Mouse (Mus musculus) adrenal gland (tissue): ENCODE measurements around the gene Tubb2a.
"Not testable (repeated sequence)": the region's sequence is repeated elsewhere in the genome, so short reads cannot be mapped to it uniquely, and the experiment has no call there.

Source experiments
- intact Hi-C: fragments of 180-260 bp; cut with DNase I; formaldehyde crosslinking; loops from one replicate; pipeline ENCODE4 v1.15.1; 2025

The Tubb2a gene

GRCm38 (mm10) chr13:34095542-34096435 lies 18.0 kb upstream of the Tubb2a start:
- intact Hi-C loops = no loop called here

GRCm38 (mm10) chr13:34089358-34089757 lies 11.6 kb upstream of the Tubb2a start:
- intact Hi-C loops = no loop called here

- intact Hi-C loops = no loop called here
Observed at GRCm38 (mm10) chr13:34088871-34089288, 11.1 kb upstream of the Tubb2a start.

- intact Hi-C loops = not testable (repeated sequence)
Observed at GRCm38 (mm10) chr13:34088201-34088649, 10.4 kb upstream of the Tubb2a start.

- intact Hi-C loops = no loop called here
Observed at GRCm38 (mm10) chr13:34087052-34087812, 9.4 kb upstream of the Tubb2a start.

- intact Hi-C loops = no loop called here
Observed at GRCm38 (mm10) chr13:34084026-34084750, 6.4 kb upstream of the Tubb2a start.

- intact Hi-C loops = no loop called here
Observed at GRCm38 (mm10) chr13:34081926-34082325, 4.1 kb upstream of the Tubb2a start.

GRCm38 (mm10) chr13:34079801-34080200 lies 2.0 kb upstream of the Tubb2a start:
- intact Hi-C loops = loop anchor here (2.0 kb wide), 1 partner anchor 75 kb away; no protein-coding TSS in a partner anchor

- intact Hi-C loops = loop anchor here (2.0 kb wide), 1 partner anchor 76 kb away; no protein-coding TSS in a partner anchor
Observed at GRCm38 (mm10) chr13:34078500-34079280, 883 bp upstream of the Tubb2a start.

GRCm38 (mm10) chr13:34076561-34077491 lies 981 bp downstream of the Tubb2a start:
- intact Hi-C loops = no loop called here

GRCm38 (mm10) chr13:34075893-34076292 lies 1.9 kb downstream of the Tubb2a start:
- intact Hi-C loops = not testable (repeated sequence)

- intact Hi-C loops = not testable (repeated sequence)
Observed at GRCm38 (mm10) chr13:34074441-34074840, 3.4 kb downstream of the Tubb2a start.

- intact Hi-C loops = no loop called here
Observed at GRCm38 (mm10) chr13:34072847-34073246, 5.0 kb downstream of the Tubb2a start.

- intact Hi-C loops = no loop called here
Observed at GRCm38 (mm10) chr13:34071836-34072235, 6.0 kb downstream of the Tubb2a start.

- intact Hi-C loops = no loop called here
Observed at GRCm38 (mm10) chr13:34070296-34070695, 7.5 kb downstream of the Tubb2a start.

GRCm38 (mm10) chr13:34066351-34066750 lies 11.5 kb downstream of the Tubb2a start:
- intact Hi-C loops = no loop called here

GRCm38 (mm10) chr13:34062466-34062865 lies 15.3 kb downstream of the Tubb2a start:
- intact Hi-C loops = no loop called here

- intact Hi-C loops = no loop called here
Observed at GRCm38 (mm10) chr13:34060061-34060460, 17.7 kb downstream of the Tubb2a start.

GRCm38 (mm10) chr13:34057252-34057651 lies 20.6 kb downstream of the Tubb2a start:
- intact Hi-C loops = no loop called here
